Mouse (Mus musculus): ENCODE measurements around the gene Arhgef3. TPM values are rescaled to one million over a fixed set of nuclear protein-coding genes. Genes with fewer than 3 reads are reported as not detected.

The Arhgef3 gene
- total and polyA plus RNA-seq, 2 experiments from 2014 or later: 17.9 to 21.4 TPM

DNA sequence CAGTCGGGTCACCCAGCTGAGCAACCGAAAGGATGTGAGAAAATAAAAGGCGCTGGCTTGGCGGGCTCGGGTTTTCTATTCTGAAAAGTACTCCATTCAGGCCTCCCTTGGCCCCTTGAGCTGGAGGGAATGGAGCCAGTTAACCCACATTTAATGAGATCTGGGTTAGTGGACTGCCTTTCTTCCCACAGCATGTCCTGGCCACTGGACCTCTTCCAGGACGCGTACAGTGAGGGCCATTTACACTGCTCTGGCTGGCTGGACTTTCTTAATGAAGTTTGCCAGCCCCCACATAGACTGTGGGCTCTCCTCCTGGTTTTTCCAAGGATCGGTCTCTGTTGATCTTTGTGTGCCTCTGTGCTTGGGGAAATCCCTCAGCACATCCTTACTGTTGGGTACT is 52.1 kb downstream of the Arhgef3 start:
- peak overlapping the region; percentile 37; the same call in 1 of the 2 replicates for H3K27ac ChIP-seq (ENCODE audit: low read depth)
- no peaks in the 10 kb centered on the region for H3K27me3 ChIP-seq (ENCODE audit: control insufficient read depth, insufficient read depth, low read length)
- no peak overlapping the region for H3K4me2 ChIP-seq (ENCODE audit: low read depth, low read length)
- H3K4me3 ChIP-seq (ENCODE audit: low read depth, low read length): no peak overlapping the region
- peaks cover 24% of the 10 kb centered on the region for H3K4me1 ChIP-seq (ENCODE audit: control insufficient read depth, insufficient read depth)
- no peaks in the 10 kb centered on the region for H3K9me3 ChIP-seq (replicated peaks; ENCODE audit: control insufficient read depth, low read length)
- no peak overlapping the region for H3K9ac ChIP-seq (replicated peaks; ENCODE audit: low read depth, low read length)
- no peak for TF ChIP-seq CTCF (IDR thresholded peaks at IDR 0.05; ENCODE audit: low read depth)
- TF ChIP-seq EP300 (IDR thresholded peaks at IDR 0.05; ENCODE audit: low read depth): no peak
- no peak for DNase-seq (ENCODE audit: low spot score)
- ATAC-seq (ENCODE audit: insufficient read depth, low read depth): 0 out of 2 replicates have a peak, but pooled peaks have one; percentile 1
- H3K36me3 ChIP-seq (replicated peaks; ENCODE audit: control insufficient read depth, insufficient read depth, low read length): no peaks in the 10 kb centered on the region
- 67% methylated on average over 8 of the region's 8 CpGs for WGBS

- Histone ChIP-seq H3K4me1 (ENCODE audit: control insufficient read depth, insufficient read depth) (peaks cover 27% of the 10 kb centered on the region), H3K9ac (replicated peaks; ENCODE audit: low read depth, low read length) (no peak overlapping the region), H3K9me3 (replicated peaks; ENCODE audit: control insufficient read depth, low read length) (no peaks in the 10 kb centered on the region), H3K36me3 (replicated peaks; ENCODE audit: control insufficient read depth, insufficient read depth, low read length) (no peaks in the 10 kb centered on the region), H3K27ac (ENCODE audit: low read depth) (peak overlapping the region; percentile 47), H3K4me2 (ENCODE audit: low read depth, low read length) (no peak overlapping the region), H3K4me3 (ENCODE audit: low read depth, low read length) (no peak overlapping the region), H3K27me3 (ENCODE audit: control insufficient read depth, insufficient read depth, low read length) (no peaks in the 10 kb centered on the region)
- DNase-seq (ENCODE audit: low spot score) (peak; percentile 72), ATAC-seq (ENCODE audit: insufficient read depth, low read depth) (peak; percentile 66)
- TF ChIP-seq CTCF (IDR thresholded peaks at IDR 0.05; ENCODE audit: low read depth): no peak
- no peak for TF ChIP-seq EP300 (IDR thresholded peaks at IDR 0.05; ENCODE audit: low read depth)
- WGBS: 16% methylated on average over 4 of the region's 4 CpGs
Measured at GRCm38 (mm10) chr14:27167177-27167576, 52.5 kb downstream of the Arhgef3 start.

- peaks cover 36% of the 10 kb centered on the region for H3K4me1 ChIP-seq (ENCODE audit: control insufficient read depth, insufficient read depth)
- H3K27me3 ChIP-seq (ENCODE audit: control insufficient read depth, insufficient read depth, low read length): no peaks in the 10 kb centered on the region
- ATAC-seq (ENCODE audit: insufficient read depth, low read depth): no peak
- TF ChIP-seq CTCF (IDR thresholded peaks at IDR 0.05; ENCODE audit: low read depth) (no peak), EP300 (IDR thresholded peaks at IDR 0.05; ENCODE audit: low read depth) (no peak)
- no peaks in the 10 kb centered on the region for H3K36me3 ChIP-seq (replicated peaks; ENCODE audit: control insufficient read depth, insufficient read depth, low read length)
- no peak overlapping the region for H3K4me2 ChIP-seq (ENCODE audit: low read depth, low read length)
- H3K27ac ChIP-seq (ENCODE audit: low read depth): 0 out of 2 replicates have a peak overlapping the region, but pooled peaks have one; percentile 21
- H3K9me3 ChIP-seq (replicated peaks; ENCODE audit: control insufficient read depth, low read length): no peaks in the 10 kb centered on the region
- no peak for DNase-seq (ENCODE audit: low spot score)
- 52% methylated on average over 5 of the region's 5 CpGs for WGBS
- H3K9ac ChIP-seq (replicated peaks; ENCODE audit: low read depth, low read length): no peak overlapping the region
- no peak overlapping the region for H3K4me3 ChIP-seq (ENCODE audit: low read depth, low read length)
Measured at GRCm38 (mm10) chr14:27168387-27168786, 53.7 kb downstream of the Arhgef3 start.

GRCm38 (mm10) chr14:27169287-27169686 is 54.6 kb downstream of the Arhgef3 start:
- Histone ChIP-seq H3K27me3 (ENCODE audit: control insufficient read depth, insufficient read depth, low read length) (no peaks in the 10 kb centered on the region), H3K4me2 (ENCODE audit: low read depth, low read length) (no peak overlapping the region), H3K36me3 (replicated peaks; ENCODE audit: control insufficient read depth, insufficient read depth, low read length) (no peaks in the 10 kb centered on the region), H3K4me3 (ENCODE audit: low read depth, low read length) (no peak overlapping the region), H3K27ac (ENCODE audit: low read depth) (no peak overlapping the region), H3K9ac (replicated peaks; ENCODE audit: low read depth, low read length) (no peak overlapping the region), H3K9me3 (replicated peaks; ENCODE audit: control insufficient read depth, low read length) (no peaks in the 10 kb centered on the region), H3K4me1 (ENCODE audit: control insufficient read depth, insufficient read depth) (peaks cover 39% of the 10 kb centered on the region)
- 93% methylated on average over 4 of the region's 4 CpGs for WGBS
- ATAC-seq (ENCODE audit: insufficient read depth, low read depth) (no peak), DNase-seq (ENCODE audit: low spot score) (no peak)
- TF ChIP-seq CTCF (IDR thresholded peaks at IDR 0.05; ENCODE audit: low read depth) (no peak), EP300 (IDR thresholded peaks at IDR 0.05; ENCODE audit: low read depth) (no peak)

DNA sequence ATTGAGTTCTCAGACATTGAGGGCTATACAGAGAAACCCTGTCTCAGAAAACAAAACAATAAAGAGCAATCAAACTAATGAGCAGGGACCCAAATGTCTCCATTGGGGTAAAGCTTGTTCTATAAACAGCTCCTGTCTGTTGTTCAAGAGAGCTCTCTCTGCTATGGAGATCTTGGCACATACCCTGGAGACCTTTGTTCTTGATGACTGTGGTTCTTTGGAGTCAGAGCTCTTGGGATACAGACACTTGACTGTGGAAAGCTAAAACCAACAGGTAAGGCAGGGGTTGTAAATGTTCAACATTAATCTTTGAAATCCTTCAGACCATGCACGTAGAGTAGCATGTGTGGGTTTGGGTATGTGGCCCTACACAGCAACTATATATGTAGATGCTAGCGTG is 55.7 kb downstream of the Arhgef3 start:
- ATAC-seq (ENCODE audit: insufficient read depth, low read depth) (no peak), DNase-seq (ENCODE audit: low spot score) (no peak)
- peaks cover 39% of the 10 kb centered on the region for H3K4me1 ChIP-seq (ENCODE audit: control insufficient read depth, insufficient read depth)

More for the DNA sequence above, 55.7 kb downstream of the Arhgef3 start:
- H3K36me3 ChIP-seq (replicated peaks; ENCODE audit: control insufficient read depth, insufficient read depth, low read length): no peaks in the 10 kb centered on the region
- no peaks in the 10 kb centered on the region for H3K9me3 ChIP-seq (replicated peaks; ENCODE audit: control insufficient read depth, low read length)
- 95% methylated on average over 2 of the region's 2 CpGs for WGBS
- no peak overlapping the region for H3K4me2 ChIP-seq (ENCODE audit: low read depth, low read length)
- peak overlapping the region; percentile 54; the same call in 1 of the 2 replicates for H3K27ac ChIP-seq (ENCODE audit: low read depth)
- no peak overlapping the region for H3K9ac ChIP-seq (replicated peaks; ENCODE audit: low read depth, low read length)
- TF ChIP-seq CTCF (IDR thresholded peaks at IDR 0.05; ENCODE audit: low read depth) (no peak), EP300 (IDR thresholded peaks at IDR 0.05; ENCODE audit: low read depth) (no peak)
- H3K27me3 ChIP-seq (ENCODE audit: control insufficient read depth, insufficient read depth, low read length): no peaks in the 10 kb centered on the region
- H3K4me3 ChIP-seq (ENCODE audit: low read depth, low read length): no peak overlapping the region
